Mouse (Mus musculus) hindbrain, embryonic 16.5 days (tissue): Measurements from ENCODE around the gene Ikzf1. TPM values are rescaled to one million over a fixed set of nuclear protein-coding genes. Genes with fewer than 3 reads are reported as not detected.
A peak's percentile ranks its signal among the peaks of the same experiment; 100 is the strongest.

ENCODE experiments used
- ATAC-seq: fragments of 200-750 bp; cut with Nextera tagmentation; 2 replicates; pipeline ENCODE4 v1.8.0; 2017; ENCODE audit warnings: moderate TSS enrichment, moderate library complexity
- H3K27ac ChIP-seq: fragments of 300-500 bp; sonication (generic); 2 replicates; pipeline ENCODE4 v1.5.1; 2014; ENCODE audit warnings: low read depth, mild to moderate bottlenecking, control low read depth, low read length, moderate library complexity
- H3K27me3 ChIP-seq: fragments of 300-500 bp; sonication (generic); replicated peaks from 2 replicates; pipeline ENCODE4 v1.6.1; 2014; ENCODE audit warnings: low read length; ENCODE audit not compliant: control insufficient read depth, insufficient read depth
- H3K36me3 ChIP-seq: fragments of 300-500 bp; sonication (generic); 2 replicates; pipeline ENCODE4 v1.6.1; 2014; ENCODE audit warnings: mild to moderate bottlenecking, low read length, moderate library complexity, mixed read lengths; ENCODE audit not compliant: control insufficient read depth, insufficient read depth
- H3K4me1 ChIP-seq: fragments of 300-500 bp; sonication (generic); 2 replicates; pipeline ENCODE4 v1.6.1; 2014; ENCODE audit warnings: low read depth, low read length; ENCODE audit not compliant: control insufficient read depth, insufficient read depth
- H3K4me2 ChIP-seq: fragments of 300-500 bp; sonication (generic); 2 replicates; pipeline ENCODE4 v1.6.1; 2014; ENCODE audit warnings: mild to moderate bottlenecking, low read length, control low read depth, moderate library complexity
- H3K4me3 ChIP-seq: fragments of 300-500 bp; sonication (generic); 2 replicates; pipeline ENCODE4 v1.5.1; 2014; ENCODE audit warnings: mild to moderate bottlenecking, low read length, control low read depth, moderate library complexity
- H3K9ac ChIP-seq: fragments of 300-500 bp; sonication (generic); 2 replicates; pipeline ENCODE4 v1.6.1; 2014; ENCODE audit warnings: low read depth, mild to moderate bottlenecking, control low read depth, low read length, moderate library complexity
- H3K9me3 ChIP-seq: fragments of 300-500 bp; sonication (generic); 2 replicates; pipeline ENCODE4 v1.6.1; 2014; ENCODE audit warnings: mild to moderate bottlenecking, low read length, moderate library complexity; ENCODE audit not compliant: control insufficient read depth
- WGBS: fragments of 180-500 bp; shearing (Covaris S2); extraction: QIAGEN DNeasy Blood & Tissue Kit; methylation state at CpG from one replicate; pipeline ENCODE4 v1.1.7; 2014; 5-methylcytosine and 5-hydroxymethylcytosine counted together
- polyA plus RNA-seq: library from polyadenylated mRNA; unstranded; fragments of >200 nt; fragmentation: Nextera tagmentation; extraction: Ambion mirVana; gene quantifications from 2 replicates; pipeline ENCODE4 v1.2.1, GENCODE M21; 2015

The Ikzf1 gene
- polyA plus RNA-seq, 1 experiment from 2014 or later: 1.3 TPM

DNA sequence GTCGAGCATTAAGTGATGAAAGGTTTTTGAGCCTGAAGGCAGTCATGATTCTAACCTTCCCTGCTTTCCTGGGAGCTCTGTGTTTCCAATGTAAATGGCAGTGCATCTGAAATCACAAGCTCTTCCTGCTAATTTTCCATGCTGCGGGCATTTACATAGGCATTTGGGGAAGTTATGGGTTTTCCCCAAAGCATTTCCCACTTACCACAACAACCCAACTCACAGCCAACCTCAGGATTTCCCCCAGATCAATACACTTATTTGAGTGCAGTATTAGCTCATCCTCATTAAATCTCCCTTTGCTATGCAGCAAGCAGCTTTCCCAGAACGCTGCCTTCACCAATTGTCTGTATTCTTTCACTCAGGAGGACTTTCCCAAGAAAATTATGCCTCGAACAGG, 11.8 kb upstream of the Ikzf1 start:
- H3K9ac ChIP-seq: no peak overlapping the region
- ATAC-seq: no peak
- no peak overlapping the region for H3K27ac ChIP-seq
- no peaks in the 10 kb centered on the region for H3K27me3 ChIP-seq
- H3K4me2 ChIP-seq: no peak overlapping the region
- no peaks in the 10 kb centered on the region for H3K9me3 ChIP-seq
- no peaks in the 10 kb centered on the region for H3K36me3 ChIP-seq
- H3K4me3 ChIP-seq: no peak overlapping the region
- H3K4me1 ChIP-seq: no peaks in the 10 kb centered on the region
- WGBS: 81% methylated on average over 4 of the region's 4 CpGs

- Histone ChIP-seq H3K27ac (no peak overlapping the region), H3K36me3 (no peaks in the 10 kb centered on the region), H3K4me2 (no peak overlapping the region), H3K9me3 (no peaks in the 10 kb centered on the region), H3K9ac (no peak overlapping the region), H3K27me3 (no peaks in the 10 kb centered on the region), H3K4me3 (no peak overlapping the region), H3K4me1 (no peaks in the 10 kb centered on the region)
- no peak for ATAC-seq
Observed at GRCm38 (mm10) chr11:11675063-11675462, 9.7 kb upstream of the Ikzf1 start.

GRCm38 (mm10) chr11:11676068-11676741, 8.6 kb upstream of the Ikzf1 start:
- Histone ChIP-seq H3K9me3 (no peaks in the 10 kb centered on the region), H3K4me2 (no peak overlapping the region), H3K9ac (no peak overlapping the region), H3K27me3 (no peaks in the 10 kb centered on the region), H3K27ac (no peak overlapping the region), H3K4me1 (no peaks in the 10 kb centered on the region), H3K36me3 (no peaks in the 10 kb centered on the region), H3K4me3 (no peak overlapping the region)
- WGBS: 83% methylated on average over 9 of the region's 9 CpGs
- no peak for ATAC-seq

DNA sequence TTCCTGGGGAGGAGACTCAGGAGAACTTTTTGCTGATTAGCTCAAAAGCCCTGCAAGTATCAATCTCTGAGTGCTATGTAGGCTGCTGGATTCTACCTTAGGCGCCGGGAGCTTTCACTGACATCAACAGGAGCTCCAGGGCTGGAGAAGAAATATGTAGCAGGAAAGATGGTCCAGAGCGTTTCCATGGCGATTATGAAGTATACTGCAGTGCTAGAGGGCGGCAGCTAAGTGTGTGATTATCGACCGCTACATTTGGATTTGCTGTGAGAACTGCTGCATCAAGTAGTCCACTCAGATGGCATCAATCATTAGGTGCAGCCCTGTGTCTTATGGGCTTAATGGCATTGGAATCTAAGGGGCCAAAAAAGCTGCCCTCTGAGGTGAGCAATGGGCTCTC, 7.6 kb upstream of the Ikzf1 start:
- no peaks in the 10 kb centered on the region for H3K9me3 ChIP-seq
- H3K27ac ChIP-seq: no peak overlapping the region
- no peaks in the 10 kb centered on the region for H3K4me1 ChIP-seq
- 80% methylated on average over 7 of the region's 7 CpGs for WGBS
- H3K4me3 ChIP-seq: no peak overlapping the region
- H3K27me3 ChIP-seq: no peaks in the 10 kb centered on the region
- no peaks in the 10 kb centered on the region for H3K36me3 ChIP-seq
- no peak overlapping the region for H3K9ac ChIP-seq
- no peak for ATAC-seq
- no peak overlapping the region for H3K4me2 ChIP-seq

DNA sequence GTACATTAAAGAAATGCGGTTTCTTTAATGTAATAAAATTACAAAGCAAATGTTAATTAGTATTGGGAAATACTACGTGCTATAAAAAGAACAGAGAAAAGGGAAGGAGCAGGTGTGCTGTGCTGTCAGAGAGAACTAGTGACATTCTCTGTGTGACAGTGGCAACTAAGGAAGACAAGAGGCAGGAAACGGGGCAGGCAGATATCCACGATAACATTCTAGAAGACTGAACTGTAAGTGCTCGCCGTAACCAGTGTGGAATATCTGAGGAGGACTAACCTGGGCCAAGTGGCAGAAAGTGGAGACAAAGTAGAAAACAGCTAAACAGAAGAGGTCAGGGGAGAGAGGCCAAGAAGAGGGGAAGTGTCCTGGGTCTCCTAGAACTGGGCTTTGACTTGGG, 5.8 kb upstream of the Ikzf1 start:
- H3K36me3 ChIP-seq: no peaks in the 10 kb centered on the region
- H3K4me2 ChIP-seq: no peak overlapping the region
- no peak overlapping the region for H3K4me3 ChIP-seq
- H3K27me3 ChIP-seq: 0 out of 2 replicates have a peak, but pooled peaks cover 3% of the 10 kb centered on the region
- no peak overlapping the region for H3K27ac ChIP-seq
- ATAC-seq: no peak
- H3K9me3 ChIP-seq: no peaks in the 10 kb centered on the region
- 79% methylated on average over 6 of the region's 6 CpGs for WGBS
- H3K4me1 ChIP-seq: no peaks in the 10 kb centered on the region
- no peak overlapping the region for H3K9ac ChIP-seq

DNA sequence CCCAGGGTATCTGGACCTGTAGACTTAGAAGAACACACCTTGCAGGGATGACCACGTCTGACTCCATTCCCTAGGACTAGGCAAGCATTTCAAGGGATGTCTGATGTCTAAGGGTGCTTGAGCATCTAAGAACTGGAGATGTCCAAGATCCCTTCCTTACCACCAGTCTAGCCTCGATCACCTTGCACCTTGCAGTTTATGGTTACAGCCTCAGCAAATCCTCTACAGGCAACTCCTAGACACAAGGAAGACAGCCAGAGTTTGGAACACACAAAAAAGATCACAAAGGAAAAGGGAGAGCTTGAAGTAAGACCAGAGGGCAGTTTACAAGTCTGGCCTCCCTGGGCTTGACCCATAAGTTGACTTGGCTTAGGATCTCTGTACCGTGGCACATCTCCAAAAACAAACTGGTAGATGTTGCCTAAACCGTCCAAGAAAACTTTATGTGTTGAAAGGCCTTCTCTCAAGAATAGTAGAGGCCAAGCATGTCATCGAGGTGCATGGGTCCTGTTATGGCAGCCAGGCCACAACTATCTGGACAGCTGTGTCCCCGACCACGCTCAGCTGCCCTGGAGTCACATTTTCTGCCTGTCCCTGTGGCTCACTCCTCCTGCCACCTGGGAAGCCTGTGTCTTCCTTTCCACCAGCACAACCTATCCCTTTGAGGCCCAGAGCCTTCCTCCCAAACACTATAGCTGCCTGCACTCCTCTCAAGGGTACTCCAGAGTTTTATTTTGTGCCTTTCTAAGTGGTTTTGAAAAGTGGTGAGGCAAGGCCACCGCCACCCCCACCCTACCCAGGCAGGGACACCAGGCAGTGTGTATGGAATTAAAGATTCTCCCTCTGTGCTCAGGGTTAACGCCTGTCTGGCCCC, 510 bp upstream of the Ikzf1 start:
- 73% methylated on average over 9 of the region's 9 CpGs for WGBS
- Histone ChIP-seq H3K9me3 (no peaks in the 10 kb centered on the region), H3K4me3 (no peak overlapping the region), H3K4me2 (no peak overlapping the region), H3K36me3 (no peaks in the 10 kb centered on the region), H3K9ac (no peak overlapping the region), H3K27me3 (peaks cover 26% of the 10 kb centered on the region), H3K27ac (no peak overlapping the region), H3K4me1 (peaks cover 11% of the 10 kb centered on the region)
- peak; percentile 38; the same call in 1 of the 2 replicates for ATAC-seq

GRCm38 (mm10) chr11:11685853-11686395, 1.1 kb downstream of the Ikzf1 start:
- no peak overlapping the region for H3K27ac ChIP-seq
- peak; percentile 72 for ATAC-seq
- H3K9ac ChIP-seq: peak overlapping the region; percentile 58
- peaks cover 11% of the 10 kb centered on the region for H3K4me1 ChIP-seq
- H3K9me3 ChIP-seq: no peaks in the 10 kb centered on the region
- under 1% methylated on average over 66 of the region's 66 CpGs for WGBS
- no peaks in the 10 kb centered on the region for H3K36me3 ChIP-seq
- H3K4me2 ChIP-seq: peak overlapping the region; percentile 99
- H3K4me3 ChIP-seq: peak overlapping the region; percentile 68
- H3K27me3 ChIP-seq: peaks cover 26% of the 10 kb centered on the region

DNA sequence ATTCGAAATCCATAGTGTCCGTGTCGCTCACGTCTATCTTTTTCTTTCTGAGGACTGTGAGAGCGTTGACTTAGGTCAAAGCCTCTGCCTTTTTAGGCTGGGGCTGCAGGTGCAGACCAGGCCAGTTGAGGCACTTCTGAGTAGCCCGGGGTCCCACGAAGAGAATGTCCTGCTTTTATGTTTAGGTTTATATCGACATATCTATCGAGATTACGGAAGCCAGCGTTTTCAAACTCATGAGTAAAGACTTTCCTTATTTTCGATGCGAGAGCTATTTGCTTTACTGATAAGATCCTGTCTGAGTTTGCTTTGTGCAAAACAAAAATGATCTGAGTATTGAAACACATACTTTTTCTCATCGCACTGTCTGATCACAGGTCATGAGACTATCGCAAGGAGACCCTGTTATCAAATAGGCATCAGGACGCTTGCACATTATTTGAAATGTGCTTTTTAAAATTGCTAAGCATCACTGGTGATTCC, 1.8 kb downstream of the Ikzf1 start:
- Histone ChIP-seq H3K9ac (no peak overlapping the region), H3K9me3 (no peaks in the 10 kb centered on the region), H3K4me1 (peaks cover 11% of the 10 kb centered on the region), H3K4me3 (peak overlapping the region; percentile 68), H3K4me2 (peak overlapping the region; percentile 99), H3K27ac (no peak overlapping the region), H3K36me3 (no peaks in the 10 kb centered on the region), H3K27me3 (peaks cover 26% of the 10 kb centered on the region)
- WGBS: 12% methylated on average over 16 of the region's 16 CpGs
- ATAC-seq: no peak

DNA sequence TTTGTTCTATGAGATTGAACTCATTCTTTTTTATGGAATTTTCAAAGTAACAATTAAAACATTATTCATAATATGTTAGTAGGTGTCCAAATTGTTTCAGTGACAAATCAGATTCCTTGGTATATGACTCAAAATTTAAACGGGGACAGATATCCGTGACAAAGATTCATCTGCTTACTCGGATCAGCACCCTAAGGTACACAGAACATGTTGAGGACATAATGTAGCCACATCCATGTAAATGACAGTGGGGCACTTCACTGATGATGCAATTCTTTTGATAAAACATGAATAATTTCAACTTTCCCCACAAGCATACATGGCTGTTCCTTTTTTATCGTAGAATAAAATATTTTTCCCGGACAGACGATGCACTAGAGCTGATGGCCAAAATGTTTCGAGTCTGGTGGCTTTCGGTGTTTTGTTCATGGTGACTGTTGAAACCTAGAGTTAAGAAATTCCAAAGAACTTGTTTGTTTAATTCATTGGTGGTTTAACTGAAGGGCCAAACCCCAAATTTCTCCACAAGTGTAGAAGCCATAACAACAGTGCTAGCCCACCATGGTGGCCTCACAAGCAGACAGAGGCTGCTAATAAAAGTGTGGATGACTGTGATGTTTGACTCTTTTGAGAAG, 2.9 kb downstream of the Ikzf1 start:
- no peaks in the 10 kb centered on the region for H3K36me3 ChIP-seq
- peaks cover 11% of the 10 kb centered on the region for H3K4me1 ChIP-seq
- no peak overlapping the region for H3K9ac ChIP-seq
- H3K27me3 ChIP-seq: peaks cover 26% of the 10 kb centered on the region
- H3K4me2 ChIP-seq: no peak overlapping the region
- 94% methylated on average over 8 of the region's 8 CpGs for WGBS
- no peak for ATAC-seq
- H3K9me3 ChIP-seq: no peaks in the 10 kb centered on the region
- H3K27ac ChIP-seq: no peak overlapping the region
- no peak overlapping the region for H3K4me3 ChIP-seq
